Mouse (Mus musculus): ENCODE results near the gene Celf2. TPM values are rescaled to one million over a fixed set of nuclear protein-coding genes. Genes with fewer than 3 reads are reported as not detected.
"Not testable (repeated sequence)": the region's sequence is repeated elsewhere in the genome, so short reads cannot be mapped to it uniquely, and the experiment has no call there.

Celf2 gene
- polyA plus RNA-seq, 1 experiment from 2014 or later, result 182 TPM

DNA sequence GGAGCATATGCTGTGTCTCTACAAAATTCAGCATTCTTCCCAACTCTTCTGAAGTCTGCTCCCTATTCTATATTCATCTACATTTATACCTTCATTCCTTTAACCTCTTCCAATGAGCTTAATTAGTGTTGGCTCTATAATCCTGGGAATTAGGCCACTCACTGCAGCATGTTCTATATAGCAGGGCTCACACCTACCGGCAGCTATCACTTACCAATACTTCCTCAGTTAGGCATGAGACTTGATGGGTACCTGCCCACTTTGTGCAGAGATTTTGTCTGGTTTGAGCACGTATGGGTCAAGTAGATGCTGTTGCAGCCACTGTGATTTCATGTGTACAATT, 198.6 kb downstream of the Celf2 start:
- no peak overlapping the region for H3K4me3 ChIP-seq (replicated peaks)
- no peak overlapping the region for H3K4me2 ChIP-seq (replicated peaks)
- H3K9me3 ChIP-seq, result no peaks in the 10 kb centered on the region
- no peak for ATAC-seq
- H3K27me3 ChIP-seq, result no peaks in the 10 kb centered on the region
- no peak overlapping the region for H3K27ac ChIP-seq
- 63% methylated on average over 2 of the region's 2 CpGs for WGBS
- peaks cover 37% of the 10 kb centered on the region for H3K4me1 ChIP-seq (replicated peaks)
- H3K9ac ChIP-seq (replicated peaks), result no peak overlapping the region
- H3K36me3 ChIP-seq, result no peaks in the 10 kb centered on the region

DNA sequence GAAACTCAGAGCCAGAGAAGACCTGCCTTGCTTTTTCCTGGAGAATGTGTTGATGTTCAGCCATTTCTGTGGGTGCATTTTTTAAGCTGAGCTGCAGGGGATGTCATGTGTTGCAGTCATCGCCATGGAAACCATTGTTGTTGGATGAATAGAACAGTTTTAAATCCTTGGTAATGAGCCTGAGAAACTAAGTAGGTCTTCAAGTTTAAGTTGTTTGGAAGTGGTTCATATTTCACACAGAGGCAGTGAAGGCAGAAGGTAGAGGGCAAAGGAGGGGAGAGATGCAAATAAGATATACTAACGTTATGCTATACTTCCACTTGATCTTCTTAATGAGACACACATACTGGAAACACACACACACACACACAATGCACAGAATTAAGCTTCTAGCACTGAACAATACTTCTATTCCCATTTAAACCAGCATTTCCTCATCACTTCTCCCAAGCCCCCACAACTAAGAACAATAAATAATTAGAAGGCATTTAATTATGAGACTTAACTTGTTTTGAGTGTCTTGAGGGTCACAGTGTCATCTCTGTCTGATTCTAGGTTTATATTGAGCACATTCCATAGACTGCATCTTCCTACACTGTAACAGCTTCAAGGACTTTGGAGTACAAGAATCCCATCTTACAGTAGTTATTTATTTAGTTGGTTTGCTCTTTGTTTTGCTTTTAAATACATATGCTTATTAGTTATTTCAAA, 199.1 kb downstream of the Celf2 start:
- H3K4me1 ChIP-seq (replicated peaks), result peaks cover 37% of the 10 kb centered on the region
- H3K9me3 ChIP-seq, result no peaks in the 10 kb centered on the region
- no peak overlapping the region for H3K9ac ChIP-seq (replicated peaks)
- ATAC-seq, result peak; percentile 83
- 7% methylated on average over 2 of the region's 2 CpGs for WGBS
- H3K27ac ChIP-seq, result peak overlapping the region; percentile 47
- peak overlapping the region; percentile 7; the same call in 1 of the 2 replicates for H3K4me2 ChIP-seq (replicated peaks)
- H3K27me3 ChIP-seq, result no peaks in the 10 kb centered on the region
- H3K36me3 ChIP-seq, result no peaks in the 10 kb centered on the region
- no peak overlapping the region for H3K4me3 ChIP-seq (replicated peaks)

DNA sequence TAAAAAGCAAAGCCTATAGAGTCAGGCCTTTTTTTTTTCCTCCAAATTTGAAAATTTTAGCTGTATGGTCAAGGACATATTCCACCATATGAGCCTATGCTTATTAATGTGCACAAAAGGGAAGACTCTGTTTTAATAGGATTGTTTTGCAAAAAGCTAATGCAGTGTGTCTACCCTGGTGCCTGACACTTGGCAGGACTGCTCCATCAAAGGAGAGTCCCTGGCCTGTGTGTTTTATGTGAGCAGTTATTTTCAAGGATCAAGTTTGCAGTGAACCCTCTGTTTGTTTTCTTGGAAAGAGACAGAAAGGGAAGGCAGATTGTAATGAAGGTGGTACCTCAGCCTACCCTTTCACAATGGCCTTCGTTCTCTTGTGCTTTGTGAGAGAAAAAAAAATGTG, 200.0 kb downstream of the Celf2 start:
- H3K4me3 ChIP-seq (replicated peaks), result no peak overlapping the region
- peaks cover 37% of the 10 kb centered on the region for H3K4me1 ChIP-seq (replicated peaks)
- H3K9ac ChIP-seq (replicated peaks), result no peak overlapping the region
- peak overlapping the region; percentile 71 for H3K27ac ChIP-seq
- no peaks in the 10 kb centered on the region for H3K9me3 ChIP-seq
- H3K27me3 ChIP-seq, result no peaks in the 10 kb centered on the region
- peak; percentile 51 for ATAC-seq
- 23% methylated on average over 1 of the region's 1 CpGs for WGBS
- H3K4me2 ChIP-seq (replicated peaks), result no peak overlapping the region
- no peaks in the 10 kb centered on the region for H3K36me3 ChIP-seq

DNA sequence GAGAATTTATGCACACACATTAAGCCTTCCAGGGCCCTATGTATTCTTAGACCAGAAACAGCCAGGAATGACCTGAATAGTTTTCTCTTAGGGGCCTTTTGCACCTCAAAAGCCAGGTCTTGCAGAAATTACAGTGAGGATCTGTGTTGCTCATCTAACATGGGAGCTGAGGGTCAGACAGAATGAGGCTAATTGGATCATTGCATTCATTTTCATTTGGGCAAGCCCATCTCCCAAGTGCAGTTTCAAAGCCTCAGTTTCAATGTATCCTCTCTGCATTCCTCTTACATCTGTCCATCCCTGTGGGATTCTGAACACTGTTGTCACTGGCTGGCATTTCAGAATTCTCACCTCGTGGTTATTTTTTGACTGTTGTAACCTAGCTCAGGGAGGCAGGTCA, 200.6 kb downstream of the Celf2 start:
- no peak overlapping the region for H3K4me3 ChIP-seq (replicated peaks)
- H3K9me3 ChIP-seq, result no peaks in the 10 kb centered on the region
- H3K36me3 ChIP-seq, result no peaks in the 10 kb centered on the region
- H3K27ac ChIP-seq, result peak overlapping the region; percentile 71
- ATAC-seq, result no peak
- peaks cover 37% of the 10 kb centered on the region for H3K4me1 ChIP-seq (replicated peaks)
- WGBS, result 12% methylated on average over 1 of the region's 1 CpGs
- H3K27me3 ChIP-seq, result no peaks in the 10 kb centered on the region
- H3K4me2 ChIP-seq (replicated peaks), result no peak overlapping the region
- H3K9ac ChIP-seq (replicated peaks), result no peak overlapping the region

DNA sequence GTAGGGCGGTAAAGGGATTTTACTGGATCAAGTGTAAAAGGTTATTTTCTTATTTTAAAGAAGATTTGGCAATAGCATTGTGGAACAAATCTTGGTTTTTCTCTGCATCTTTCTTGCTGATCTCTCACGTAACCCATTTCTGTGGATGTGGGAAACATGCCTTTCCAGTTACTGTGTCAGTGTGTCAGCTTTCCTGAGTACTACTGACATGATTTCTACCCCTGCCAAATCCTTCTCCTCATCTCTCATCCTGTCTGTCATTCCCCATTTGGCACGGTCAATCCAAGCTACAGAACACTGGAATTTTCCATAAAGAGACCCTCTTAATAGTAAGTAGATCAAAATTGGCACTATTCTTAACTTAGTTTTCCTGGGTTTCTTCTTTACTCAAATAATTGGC, 221.9 kb downstream of the Celf2 start:
- Histone ChIP-seq H3K9ac (replicated peaks) (no peak overlapping the region), H3K9me3 (no peaks in the 10 kb centered on the region), H3K4me2 (replicated peaks) (no peak overlapping the region), H3K27ac (no peak overlapping the region), H3K4me3 (replicated peaks) (no peak overlapping the region), H3K36me3 (no peaks in the 10 kb centered on the region), H3K4me1 (replicated peaks) (no peaks in the 10 kb centered on the region), H3K27me3 (no peaks in the 10 kb centered on the region)
- 77% methylated on average over 3 of the region's 3 CpGs for WGBS
- no peak for ATAC-seq

DNA sequence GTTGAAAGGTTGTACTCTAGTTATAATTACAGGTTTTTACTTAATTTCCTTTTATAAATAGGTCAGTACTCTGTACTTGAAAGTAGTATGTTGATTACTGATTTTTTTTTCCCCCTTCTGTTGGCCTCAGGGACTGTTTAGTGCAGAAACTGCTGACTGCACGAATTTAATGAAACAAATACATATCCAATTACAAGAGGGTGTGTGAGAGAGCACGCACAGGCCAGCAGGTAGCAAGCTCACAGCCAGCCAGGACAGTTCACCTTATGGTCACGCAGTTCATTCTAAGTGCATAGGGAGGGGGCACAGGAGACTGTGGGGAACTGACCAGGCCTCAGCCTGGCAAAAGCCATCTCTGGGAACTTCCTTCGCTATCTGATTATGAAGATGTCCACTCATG, 236.1 kb downstream of the Celf2 start:
- WGBS, result 67% methylated on average over 4 of the region's 4 CpGs
- no peaks in the 10 kb centered on the region for H3K27me3 ChIP-seq
- H3K36me3 ChIP-seq, result no peaks in the 10 kb centered on the region
- no peak overlapping the region for H3K9ac ChIP-seq (replicated peaks)
- H3K9me3 ChIP-seq, result no peaks in the 10 kb centered on the region
- H3K4me3 ChIP-seq (replicated peaks), result no peak overlapping the region
- H3K4me2 ChIP-seq (replicated peaks), result no peak overlapping the region
- no peaks in the 10 kb centered on the region for H3K4me1 ChIP-seq (replicated peaks)
- no peak overlapping the region for H3K27ac ChIP-seq
- ATAC-seq, result no peak

DNA sequence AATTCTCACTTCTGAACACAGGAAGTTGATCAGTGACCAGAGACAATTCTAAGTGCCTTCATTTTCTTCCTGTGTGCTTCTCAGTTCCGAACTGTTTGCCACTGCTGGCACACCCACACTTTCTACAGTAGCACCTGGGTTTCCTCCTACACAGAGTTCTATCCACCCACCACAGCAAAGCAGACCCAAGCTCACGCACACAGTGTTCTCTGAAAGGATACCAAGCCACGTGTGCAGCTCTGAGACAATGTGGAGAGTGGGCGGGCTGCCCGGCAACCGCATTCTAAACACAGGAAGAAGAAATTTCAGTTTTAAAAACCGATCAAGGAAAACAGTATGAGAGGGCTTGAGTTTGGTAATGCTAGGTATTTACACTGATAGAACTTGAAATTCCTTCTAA, 239.3 kb downstream of the Celf2 start:
- 84% methylated on average over 7 of the region's 7 CpGs for WGBS

DNA sequence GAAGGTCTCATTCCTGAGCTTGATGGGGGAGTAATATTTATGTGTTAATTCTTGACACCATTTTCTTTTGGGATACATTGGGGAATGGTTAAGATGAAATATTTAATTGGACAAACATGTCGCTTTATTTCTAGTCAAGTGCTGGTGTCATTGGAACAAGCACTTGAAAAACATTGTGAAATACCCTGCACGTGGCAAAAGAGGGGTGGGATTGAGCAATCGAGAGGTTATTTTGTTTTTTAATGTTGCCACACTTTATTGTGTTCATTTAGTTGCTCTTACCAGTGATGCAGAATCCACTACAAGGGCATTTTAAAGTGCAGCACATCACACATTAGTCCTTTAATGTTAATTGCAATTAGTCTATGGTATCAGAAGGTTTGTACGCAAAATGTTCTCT, 242.2 kb downstream of the Celf2 start:
- Histone ChIP-seq H3K4me3 (replicated peaks) (no peak overlapping the region), H3K27ac (no peak overlapping the region), H3K27me3 (no peaks in the 10 kb centered on the region), H3K9ac (replicated peaks) (no peak overlapping the region), H3K36me3 (no peaks in the 10 kb centered on the region), H3K9me3 (no peaks in the 10 kb centered on the region), H3K4me1 (replicated peaks) (no peaks in the 10 kb centered on the region), H3K4me2 (replicated peaks) (no peak overlapping the region)
- 91% methylated on average over 4 of the region's 4 CpGs for WGBS
- no peak for ATAC-seq

More for the DNA sequence above, 239.3 kb downstream of the Celf2 start:
- no peaks in the 10 kb centered on the region for H3K4me1 ChIP-seq (replicated peaks)
- no peak overlapping the region for H3K4me2 ChIP-seq (replicated peaks)
- no peak overlapping the region for H3K4me3 ChIP-seq (replicated peaks)
- ATAC-seq, result no peak
- H3K9ac ChIP-seq (replicated peaks), result no peak overlapping the region
- no peak overlapping the region for H3K27ac ChIP-seq
- H3K27me3 ChIP-seq, result no peaks in the 10 kb centered on the region
- no peaks in the 10 kb centered on the region for H3K9me3 ChIP-seq
- H3K36me3 ChIP-seq, result no peaks in the 10 kb centered on the region

DNA sequence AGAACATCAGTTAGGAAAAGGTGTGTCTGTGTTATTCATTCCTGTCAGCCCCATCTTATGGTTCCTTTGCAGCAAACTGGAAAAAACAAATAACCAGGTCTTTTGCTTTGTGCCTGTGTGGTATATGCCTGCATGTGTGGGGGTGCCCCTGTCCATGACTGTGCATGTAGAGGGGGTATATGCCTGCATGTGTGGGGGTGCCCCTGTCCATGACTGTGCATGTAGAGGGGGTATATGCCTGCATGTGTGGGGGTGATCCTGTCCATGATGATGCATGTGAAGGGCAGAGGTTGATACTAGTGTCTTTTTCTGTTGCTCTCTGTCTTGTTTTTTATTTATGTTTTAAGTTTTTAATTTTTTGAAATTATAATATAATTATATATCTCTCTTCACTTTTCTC, 246.7 kb downstream of the Celf2 start:
- H3K9me3 ChIP-seq; H3K36me3 ChIP-seq; H3K9ac ChIP-seq (replicated peaks); H3K4me2 ChIP-seq (replicated peaks); ATAC-seq; H3K4me3 ChIP-seq (replicated peaks); H3K27me3 ChIP-seq; H3K4me1 ChIP-seq (replicated peaks); H3K27ac ChIP-seq: not testable (repeated sequence)

DNA sequence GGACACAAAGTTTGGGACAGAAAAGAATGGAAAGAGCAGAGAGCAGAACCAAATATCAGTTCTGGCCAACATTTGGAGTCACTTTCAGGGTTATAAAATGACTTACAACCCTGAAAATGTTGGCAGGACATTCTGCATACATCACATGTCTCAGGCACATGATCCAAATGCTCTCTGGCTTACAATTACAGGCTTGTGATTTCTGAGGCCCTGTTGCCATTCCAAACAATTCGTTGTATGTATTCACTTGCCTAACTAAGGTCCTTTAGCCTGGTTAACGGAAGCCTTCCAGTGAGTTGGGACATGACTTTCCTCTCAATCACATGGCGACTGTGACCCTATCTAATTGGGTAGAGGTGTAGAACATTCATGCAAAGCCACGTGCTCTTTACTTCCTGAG, 249.2 kb downstream of the Celf2 start:
- H3K36me3 ChIP-seq, result no peaks in the 10 kb centered on the region
- no peak overlapping the region for H3K4me2 ChIP-seq (replicated peaks)
- WGBS, result 90% methylated on average over 4 of the region's 4 CpGs
- no peaks in the 10 kb centered on the region for H3K27me3 ChIP-seq
- H3K4me1 ChIP-seq (replicated peaks), result no peaks in the 10 kb centered on the region
- no peak overlapping the region for H3K9ac ChIP-seq (replicated peaks)
- no peak for ATAC-seq
- H3K27ac ChIP-seq, result no peak overlapping the region
- H3K4me3 ChIP-seq (replicated peaks), result no peak overlapping the region
- no peaks in the 10 kb centered on the region for H3K9me3 ChIP-seq

DNA sequence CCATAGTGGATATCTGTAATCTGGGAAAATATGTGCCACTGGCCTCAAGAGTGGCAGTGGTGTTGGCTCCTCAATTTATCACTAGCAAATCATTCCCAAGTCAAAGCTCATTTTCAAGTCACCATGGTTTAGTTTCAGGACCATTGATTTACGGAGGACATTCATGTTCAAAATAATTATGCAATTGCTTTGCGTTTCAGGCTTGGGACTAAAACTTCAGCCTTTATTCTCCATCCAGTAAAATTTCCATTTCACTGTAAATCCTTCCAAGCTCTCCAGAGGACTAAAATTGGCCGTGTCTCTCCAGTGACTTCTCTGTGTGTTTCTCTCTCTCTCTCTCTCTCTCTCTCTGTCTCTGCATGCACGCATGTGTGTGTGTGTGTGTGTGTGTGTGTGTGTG, 249.7 kb downstream of the Celf2 start:
- ATAC-seq, result no peak
- 84% methylated on average over 4 of the region's 4 CpGs for WGBS

DNA sequence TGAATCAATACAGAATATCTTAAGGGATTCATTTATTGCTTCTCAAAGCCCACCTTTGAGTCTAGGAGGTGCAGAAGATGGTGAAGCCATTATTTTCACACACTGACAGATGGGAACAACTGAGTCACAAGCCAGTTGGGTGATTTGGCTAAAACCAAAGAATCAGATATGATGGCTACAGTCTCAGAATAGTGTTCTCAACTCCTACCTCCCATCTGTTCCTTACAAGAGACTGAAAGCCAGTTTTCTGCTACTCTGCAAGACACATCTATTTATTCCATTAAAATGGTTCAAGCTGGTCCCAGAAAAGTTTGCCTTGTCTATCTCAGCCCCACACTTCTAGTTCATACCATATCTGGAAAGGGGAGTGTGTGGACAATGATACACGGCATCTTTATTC, 253.3 kb downstream of the Celf2 start:
- H3K9ac ChIP-seq (replicated peaks), result no peak overlapping the region
- WGBS, result 93% methylated on average over 1 of the region's 1 CpGs
- no peak overlapping the region for H3K4me3 ChIP-seq (replicated peaks)
- ATAC-seq, result no peak
- no peak overlapping the region for H3K4me2 ChIP-seq (replicated peaks)
- no peaks in the 10 kb centered on the region for H3K27me3 ChIP-seq
- H3K9me3 ChIP-seq, result no peaks in the 10 kb centered on the region
- no peaks in the 10 kb centered on the region for H3K4me1 ChIP-seq (replicated peaks)
- no peak overlapping the region for H3K27ac ChIP-seq
- no peaks in the 10 kb centered on the region for H3K36me3 ChIP-seq

More for the DNA sequence above, 249.7 kb downstream of the Celf2 start:
- Histone ChIP-seq H3K27ac (no peak overlapping the region), H3K9ac (replicated peaks) (no peak overlapping the region), H3K4me2 (replicated peaks) (no peak overlapping the region), H3K9me3 (no peaks in the 10 kb centered on the region), H3K4me1 (replicated peaks) (no peaks in the 10 kb centered on the region), H3K27me3 (no peaks in the 10 kb centered on the region), H3K36me3 (no peaks in the 10 kb centered on the region), H3K4me3 (replicated peaks) (no peak overlapping the region)

DNA sequence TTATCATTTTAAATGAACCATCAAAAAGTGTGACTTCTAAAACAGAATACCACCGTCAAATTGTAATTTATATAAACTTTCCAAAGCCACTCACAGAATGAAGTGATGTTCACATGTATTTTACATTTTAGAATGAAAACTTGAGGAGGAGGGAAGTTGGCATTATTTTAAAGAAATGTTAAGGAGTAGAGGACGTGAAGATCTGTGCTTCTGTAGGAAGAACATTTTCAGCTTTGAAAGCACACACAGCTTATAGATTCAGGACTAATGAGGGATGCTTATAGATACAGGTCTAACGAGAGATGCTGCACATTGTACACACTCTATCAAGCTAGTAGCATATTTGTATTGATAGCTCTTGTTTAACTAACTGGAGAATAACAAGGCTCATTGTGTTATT, 254.0 kb downstream of the Celf2 start:
- no peak overlapping the region for H3K27ac ChIP-seq
- no peaks in the 10 kb centered on the region for H3K4me1 ChIP-seq (replicated peaks)
- H3K27me3 ChIP-seq, result no peaks in the 10 kb centered on the region
- no peak overlapping the region for H3K4me2 ChIP-seq (replicated peaks)
- no peaks in the 10 kb centered on the region for H3K36me3 ChIP-seq
- no peak for ATAC-seq
- WGBS, result 86% methylated on average over 3 of the region's 3 CpGs
- no peak overlapping the region for H3K9ac ChIP-seq (replicated peaks)
- H3K9me3 ChIP-seq, result no peaks in the 10 kb centered on the region
- H3K4me3 ChIP-seq (replicated peaks), result no peak overlapping the region
